Mouse (Mus musculus): ENCODE data around the gene Mlxipl. TPM values are rescaled to one million over a fixed set of nuclear protein-coding genes. Genes with fewer than 3 reads are reported as not detected.

The Mlxipl gene
- polyA plus RNA-seq, 1 experiment from 2014 or later, result 0.91 TPM

- peak overlapping the region; percentile 13; the same call in 1 of the 2 replicates for H3K4me3 ChIP-seq (replicated peaks; ENCODE audit: low read length)
These were observed 18.1 kb downstream of the Mlxipl start for GRCm38 (mm10) chr5:135107521-135108501.

GRCm38 (mm10) chr5:135109017-135109416, 19.3 kb downstream of the Mlxipl start:
- no peaks in the 10 kb centered on the region for H3K36me3 ChIP-seq (replicated peaks; ENCODE audit: control insufficient read depth, insufficient read depth)
- H3K9me3 ChIP-seq (ENCODE audit: control insufficient read depth, low read length), result no peaks in the 10 kb centered on the region
- H3K4me2 ChIP-seq (replicated peaks), result no peak overlapping the region
- no peak overlapping the region for H3K9ac ChIP-seq
- no peak overlapping the region for H3K27ac ChIP-seq
- ATAC-seq (ENCODE audit: low FRiP score), result no peak
- H3K4me3 ChIP-seq (replicated peaks; ENCODE audit: low read length), result no peak overlapping the region
- no peak for DNase-seq (ENCODE audit: low spot score)
- peaks cover 49% of the 10 kb centered on the region for H3K27me3 ChIP-seq (ENCODE audit: control insufficient read depth, insufficient read depth, low read length)
- 50% methylated on average over 6 of the region's 6 CpGs for WGBS
- 0 out of 2 replicates have a peak, but pooled peaks cover 13% of the 10 kb centered on the region for H3K4me1 ChIP-seq (replicated peaks; ENCODE audit: control insufficient read depth, insufficient read depth, low read length)

More at GRCm38 (mm10) chr5:135107521-135108501, 18.1 kb downstream of the Mlxipl start:
- Histone ChIP-seq H3K4me2 (replicated peaks) (peak overlapping the region; percentile 88), H3K27ac (no peak overlapping the region), H3K27me3 (ENCODE audit: control insufficient read depth, insufficient read depth, low read length) (peaks cover 49% of the 10 kb centered on the region), H3K4me1 (replicated peaks; ENCODE audit: control insufficient read depth, insufficient read depth, low read length) (0 out of 2 replicates have a peak, but pooled peaks cover 13% of the 10 kb centered on the region), H3K9me3 (ENCODE audit: control insufficient read depth, low read length) (no peaks in the 10 kb centered on the region), H3K9ac (no peak overlapping the region), H3K36me3 (replicated peaks; ENCODE audit: control insufficient read depth, insufficient read depth) (no peaks in the 10 kb centered on the region)
- DNase-seq (ENCODE audit: low spot score), result peak; percentile 39
- ATAC-seq (ENCODE audit: low FRiP score), result no peak
- WGBS, result 10% methylated on average over 40 of the region's 40 CpGs

- H3K4me1 ChIP-seq (replicated peaks; ENCODE audit: control insufficient read depth, insufficient read depth, low read length), result 0 out of 2 replicates have a peak, but pooled peaks cover 13% of the 10 kb centered on the region
- H3K9me3 ChIP-seq (ENCODE audit: control insufficient read depth, low read length), result no peaks in the 10 kb centered on the region
- no peak for DNase-seq (ENCODE audit: low spot score)
- 89% methylated on average over 3 of the region's 3 CpGs for WGBS
- H3K36me3 ChIP-seq (replicated peaks; ENCODE audit: control insufficient read depth, insufficient read depth), result no peaks in the 10 kb centered on the region
- H3K4me2 ChIP-seq (replicated peaks), result no peak overlapping the region
- no peak overlapping the region for H3K9ac ChIP-seq
- ATAC-seq (ENCODE audit: low FRiP score), result no peak
- H3K4me3 ChIP-seq (replicated peaks; ENCODE audit: low read length), result no peak overlapping the region
- peaks cover 49% of the 10 kb centered on the region for H3K27me3 ChIP-seq (ENCODE audit: control insufficient read depth, insufficient read depth, low read length)
- no peak overlapping the region for H3K27ac ChIP-seq
These were observed 19.7 kb downstream of the Mlxipl start for GRCm38 (mm10) chr5:135109426-135109825.

GRCm38 (mm10) chr5:135109976-135110375, 20.3 kb downstream of the Mlxipl start:
- H3K4me1 ChIP-seq (replicated peaks; ENCODE audit: control insufficient read depth, insufficient read depth, low read length), result 0 out of 2 replicates have a peak, but pooled peaks cover 13% of the 10 kb centered on the region
- no peak overlapping the region for H3K27ac ChIP-seq
- H3K36me3 ChIP-seq (replicated peaks; ENCODE audit: control insufficient read depth, insufficient read depth), result no peaks in the 10 kb centered on the region
- no peak overlapping the region for H3K4me3 ChIP-seq (replicated peaks; ENCODE audit: low read length)
- no peak for DNase-seq (ENCODE audit: low spot score)
- WGBS, result 64% methylated on average over 6 of the region's 6 CpGs
- ATAC-seq (ENCODE audit: low FRiP score), result no peak
- H3K9me3 ChIP-seq (ENCODE audit: control insufficient read depth, low read length), result no peaks in the 10 kb centered on the region
- no peak overlapping the region for H3K4me2 ChIP-seq (replicated peaks)
- H3K27me3 ChIP-seq (ENCODE audit: control insufficient read depth, insufficient read depth, low read length), result peaks cover 49% of the 10 kb centered on the region
- H3K9ac ChIP-seq, result no peak overlapping the region

- Histone ChIP-seq H3K27ac (no peak overlapping the region), H3K4me3 (replicated peaks; ENCODE audit: low read length) (no peak overlapping the region), H3K4me2 (replicated peaks) (no peak overlapping the region), H3K27me3 (ENCODE audit: control insufficient read depth, insufficient read depth, low read length) (peaks cover 12% of the 10 kb centered on the region), H3K36me3 (replicated peaks; ENCODE audit: control insufficient read depth, insufficient read depth) (no peaks in the 10 kb centered on the region), H3K9me3 (ENCODE audit: control insufficient read depth, low read length) (no peaks in the 10 kb centered on the region), H3K4me1 (replicated peaks; ENCODE audit: control insufficient read depth, insufficient read depth, low read length) (no peaks in the 10 kb centered on the region), H3K9ac (no peak overlapping the region)
- no peak for DNase-seq (ENCODE audit: low spot score)
- ATAC-seq (ENCODE audit: low FRiP score), result no peak
- WGBS, result 88% methylated on average over 12 of the region's 12 CpGs
These were observed 24.1 kb downstream of the Mlxipl start for GRCm38 (mm10) chr5:135113782-135114181.

GRCm38 (mm10) chr5:135115241-135115640, 25.6 kb downstream of the Mlxipl start:
- ATAC-seq (ENCODE audit: low FRiP score) (no peak), DNase-seq (ENCODE audit: low spot score) (no peak)
- Histone ChIP-seq H3K9me3 (ENCODE audit: control insufficient read depth, low read length) (no peaks in the 10 kb centered on the region), H3K4me2 (replicated peaks) (no peak overlapping the region), H3K27ac (no peak overlapping the region), H3K27me3 (ENCODE audit: control insufficient read depth, insufficient read depth, low read length) (no peaks in the 10 kb centered on the region; the same call in 1 of the 2 replicates), H3K4me1 (replicated peaks; ENCODE audit: control insufficient read depth, insufficient read depth, low read length) (no peaks in the 10 kb centered on the region), H3K4me3 (replicated peaks; ENCODE audit: low read length) (no peak overlapping the region), H3K36me3 (replicated peaks; ENCODE audit: control insufficient read depth, insufficient read depth) (no peaks in the 10 kb centered on the region), H3K9ac (no peak overlapping the region)
- WGBS, result 92% methylated on average over 8 of the region's 8 CpGs

- H3K4me2 ChIP-seq (replicated peaks), result no peak overlapping the region
- H3K27me3 ChIP-seq (ENCODE audit: control insufficient read depth, insufficient read depth, low read length), result no peaks in the 10 kb centered on the region
- no peaks in the 10 kb centered on the region for H3K9me3 ChIP-seq (ENCODE audit: control insufficient read depth, low read length)
- H3K9ac ChIP-seq, result no peak overlapping the region
- peak; percentile 44 for DNase-seq (ENCODE audit: low spot score)
- WGBS, result 36% methylated on average over 6 of the region's 6 CpGs
- ATAC-seq (ENCODE audit: low FRiP score), result no peak
- no peaks in the 10 kb centered on the region for H3K4me1 ChIP-seq (replicated peaks; ENCODE audit: control insufficient read depth, insufficient read depth, low read length)
- H3K36me3 ChIP-seq (replicated peaks; ENCODE audit: control insufficient read depth, insufficient read depth), result no peaks in the 10 kb centered on the region
- no peak overlapping the region for H3K27ac ChIP-seq
- H3K4me3 ChIP-seq (replicated peaks; ENCODE audit: low read length), result no peak overlapping the region
These were observed 28.9 kb downstream of the Mlxipl start for GRCm38 (mm10) chr5:135118589-135119081.

GRCm38 (mm10) chr5:135120753-135121152, 31.1 kb downstream of the Mlxipl start:
- Histone ChIP-seq H3K27ac (no peak overlapping the region), H3K9ac (no peak overlapping the region), H3K9me3 (ENCODE audit: control insufficient read depth, low read length) (no peaks in the 10 kb centered on the region), H3K4me3 (replicated peaks; ENCODE audit: low read length) (no peak overlapping the region), H3K36me3 (replicated peaks; ENCODE audit: control insufficient read depth, insufficient read depth) (no peaks in the 10 kb centered on the region), H3K4me2 (replicated peaks) (no peak overlapping the region), H3K4me1 (replicated peaks; ENCODE audit: control insufficient read depth, insufficient read depth, low read length) (no peaks in the 10 kb centered on the region), H3K27me3 (ENCODE audit: control insufficient read depth, insufficient read depth, low read length) (no peaks in the 10 kb centered on the region)
- ATAC-seq (ENCODE audit: low FRiP score) (no peak), DNase-seq (ENCODE audit: low spot score) (no peak)
- WGBS, result 65% methylated on average over 4 of the region's 4 CpGs

GRCm38 (mm10) chr5:135126121-135126520, 36.4 kb downstream of the Mlxipl start:
- Histone ChIP-seq H3K4me2 (replicated peaks) (no peak overlapping the region), H3K4me3 (replicated peaks; ENCODE audit: low read length) (no peak overlapping the region), H3K36me3 (replicated peaks; ENCODE audit: control insufficient read depth, insufficient read depth) (no peaks in the 10 kb centered on the region), H3K27ac (no peak overlapping the region), H3K9ac (no peak overlapping the region), H3K27me3 (ENCODE audit: control insufficient read depth, insufficient read depth, low read length) (no peaks in the 10 kb centered on the region), H3K4me1 (replicated peaks; ENCODE audit: control insufficient read depth, insufficient read depth, low read length) (no peaks in the 10 kb centered on the region), H3K9me3 (ENCODE audit: control insufficient read depth, low read length) (no peaks in the 10 kb centered on the region)
- ATAC-seq (ENCODE audit: low FRiP score), result no peak
- DNase-seq (ENCODE audit: low spot score), result no peak
- WGBS, result 74% methylated on average over 6 of the region's 6 CpGs

Measured in hindbrain, embryonic 14.5 days (tissue).